Mouse (Mus musculus) limb, embryonic 11.5 days (tissue): Measurements from ENCODE around the gene H2-Ob. TPM values are rescaled to one million over a fixed set of nuclear protein-coding genes. Genes with fewer than 3 reads are reported as not detected.

Experiments used
- ATAC-seq: fragments of 200-750 bp; cut with Nextera tagmentation; 2 replicates; pipeline ENCODE4 v1.8.0; 2017; ENCODE audit warnings: low read depth; ENCODE audit not compliant: insufficient number of reproducible peaks, low FRiP score, low TSS enrichment
- DNase-seq: peaks from one replicate; pipeline ENCODE4 v3.0.0-alpha.2; 2015; ENCODE audit warnings: low spot score
- H3K27ac ChIP-seq: fragments of 300-500 bp; sonication (generic); replicated peaks from 2 replicates; pipeline ENCODE4 v1.5.1; 2014; ENCODE audit warnings: low read depth, mild to moderate bottlenecking, low read length
- H3K27me3 ChIP-seq: fragments of 300-500 bp; sonication (generic); 2 replicates; pipeline ENCODE4 v1.6.1; 2014; ENCODE audit warnings: mild to moderate bottlenecking, low read length, mixed read lengths; ENCODE audit not compliant: control insufficient read depth, insufficient read depth
- H3K36me3 ChIP-seq: fragments of 300-500 bp; sonication (generic); 2 replicates; pipeline ENCODE4 v1.6.1; 2014; ENCODE audit warnings: mild to moderate bottlenecking, low read length, moderate library complexity, mixed read lengths; ENCODE audit not compliant: control insufficient read depth, insufficient read depth
- H3K4me1 ChIP-seq: fragments of 300-500 bp; sonication (generic); 2 replicates; pipeline ENCODE4 v1.6.1; 2014; ENCODE audit warnings: low read length, mixed read lengths; ENCODE audit not compliant: control insufficient read depth, insufficient read depth
- H3K4me2 ChIP-seq: fragments of 300-500 bp; sonication (generic); 2 replicates; pipeline ENCODE4 v1.6.1; 2014; ENCODE audit warnings: low read depth, mild to moderate bottlenecking, moderate library complexity; ENCODE audit not compliant: severe bottlenecking
- H3K4me3 ChIP-seq: fragments of 300-500 bp; sonication (generic); 2 replicates; pipeline ENCODE4 v1.5.1; 2014; ENCODE audit warnings: low read depth, low read length
- H3K9ac ChIP-seq: fragments of 300-500 bp; sonication (generic); 2 replicates; pipeline ENCODE4 v1.6.1; 2014; ENCODE audit warnings: mild to moderate bottlenecking, low read length
- H3K9me3 ChIP-seq: fragments of 300-500 bp; sonication (generic); 2 replicates; pipeline ENCODE4 v1.6.1; 2016; ENCODE audit warnings: low read length; ENCODE audit not compliant: control insufficient read depth
- WGBS: fragments of 180-500 bp; shearing (Covaris S2); extraction: QIAGEN DNeasy Blood & Tissue Kit; methylation state at CpG from one replicate; pipeline ENCODE4 v1.1.7; 2014; 5-methylcytosine and 5-hydroxymethylcytosine counted together
- polyA plus RNA-seq: library from polyadenylated mRNA; unstranded; fragments of >200 nt; fragmentation: Nextera tagmentation; extraction: Ambion mirVana; gene quantifications from 2 replicates; pipeline ENCODE4 v1.2.1, GENCODE M21; 2014

The H2-Ob gene
- polyA plus RNA-seq, 1 experiment from 2014 or later, result not detected

DNA sequence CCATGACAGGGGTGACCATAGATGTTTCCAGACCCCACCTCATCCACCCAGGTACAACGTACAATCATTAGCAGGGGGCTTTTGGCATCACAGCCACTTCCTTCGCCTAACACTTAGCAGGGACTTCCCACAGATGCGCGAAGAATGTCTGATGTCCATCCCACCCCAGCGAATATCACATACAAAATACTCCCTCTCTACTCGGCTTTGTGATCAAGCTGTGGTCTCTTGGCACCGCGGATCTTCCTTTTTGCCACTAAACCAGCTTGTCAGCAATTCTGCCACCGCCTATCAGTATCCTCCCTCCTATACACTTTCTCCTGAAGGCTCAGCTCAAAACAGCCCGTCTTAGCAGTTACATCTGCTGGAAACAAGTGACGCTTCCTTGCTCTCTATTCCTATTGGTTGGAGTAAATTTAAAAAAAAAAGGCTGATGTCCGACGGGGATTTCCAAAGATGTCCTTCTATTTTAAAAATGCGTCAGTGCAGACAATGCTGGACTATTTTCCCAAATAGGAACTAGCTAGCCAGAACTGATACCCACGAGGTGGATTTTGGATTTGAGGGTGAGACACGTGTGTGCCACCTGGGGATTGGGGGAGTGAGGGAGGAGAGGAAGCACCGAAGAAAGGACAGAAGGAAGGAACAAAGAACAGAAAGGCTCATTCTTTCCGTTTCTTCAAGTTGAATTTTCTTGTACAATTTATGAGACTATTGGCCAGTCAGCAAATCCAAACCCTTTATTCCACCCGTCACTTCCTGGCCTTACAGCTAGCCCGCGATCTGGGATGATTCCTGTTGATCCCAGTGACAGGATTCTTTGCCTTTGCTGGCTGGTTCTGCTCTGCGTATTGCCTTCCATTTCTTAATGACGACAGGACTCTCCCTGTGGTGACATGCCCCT, 57.4 kb downstream of the H2-Ob start:
- no peak overlapping the region for H3K27ac ChIP-seq
- ATAC-seq, result no peak
- 0 out of 2 replicates have a peak, but pooled peaks cover 3% of the 10 kb centered on the region for H3K4me1 ChIP-seq
- no peaks in the 10 kb centered on the region for H3K27me3 ChIP-seq
- no peaks in the 10 kb centered on the region for H3K36me3 ChIP-seq
- no peak overlapping the region for H3K9ac ChIP-seq
- peak overlapping the region; percentile 42 for H3K4me2 ChIP-seq
- DNase-seq, result peak; percentile 48
- no peak overlapping the region for H3K4me3 ChIP-seq
- no peaks in the 10 kb centered on the region for H3K9me3 ChIP-seq
- whole genome bisulfite sequencing, result 25% methylated on average over 23 of the region's 23 CpGs

DNA sequence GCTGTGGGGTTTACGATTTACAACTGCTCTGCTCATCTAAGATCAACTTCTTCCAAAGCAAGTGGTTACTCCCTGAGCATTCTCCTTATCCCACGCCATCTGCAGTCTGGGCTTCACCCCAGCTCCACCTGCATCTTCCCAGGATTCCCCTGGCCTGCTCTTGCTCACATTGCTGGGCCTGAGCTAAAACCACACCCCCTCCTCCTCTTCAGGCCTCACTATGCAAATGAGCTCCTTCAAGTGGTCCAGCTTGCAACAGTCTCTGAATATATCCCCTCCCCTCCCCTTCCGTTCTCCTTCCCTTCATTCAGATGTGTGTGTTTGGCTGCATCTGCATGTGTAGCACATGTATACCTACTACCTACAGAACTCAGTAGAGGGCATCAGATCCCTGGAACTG, 60.7 kb downstream of the H2-Ob start:
- no peak for ATAC-seq
- WGBS, result 64% methylated on average over 3 of the region's 3 CpGs

DNA sequence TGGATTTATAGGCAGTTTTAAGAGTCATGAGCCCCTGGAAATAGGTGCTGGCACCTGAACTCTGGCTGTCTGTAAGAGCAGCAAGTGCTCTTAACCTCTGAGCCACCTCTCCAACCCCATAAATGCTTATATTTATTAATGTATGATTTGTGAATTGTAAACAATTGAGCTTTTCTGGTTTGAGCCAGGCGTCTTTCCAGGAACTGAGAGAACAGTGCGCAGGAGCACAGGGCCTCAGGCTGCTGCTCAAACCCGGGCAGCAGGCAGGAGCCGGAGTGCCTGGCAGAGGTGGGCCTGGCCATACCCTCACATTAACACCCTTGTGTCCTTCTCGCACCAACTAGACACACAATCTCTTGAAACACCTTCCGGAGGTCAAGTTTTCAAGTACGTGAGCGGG, 61.4 kb downstream of the H2-Ob start:
- Histone ChIP-seq H3K4me1 (no peaks in the 10 kb centered on the region), H3K27me3 (no peaks in the 10 kb centered on the region), H3K36me3 (no peaks in the 10 kb centered on the region), H3K4me3 (no peak overlapping the region), H3K9me3 (no peaks in the 10 kb centered on the region), H3K27ac (no peak overlapping the region), H3K9ac (no peak overlapping the region), H3K4me2 (no peak overlapping the region)
- 92% methylated on average over 8 of the region's 8 CpGs for WGBS
- DNase-seq (no peak), ATAC-seq (no peak)

More for the DNA sequence above, 60.7 kb downstream of the H2-Ob start:
- Histone ChIP-seq H3K4me1 (no peaks in the 10 kb centered on the region), H3K27ac (no peak overlapping the region), H3K9ac (no peak overlapping the region), H3K4me2 (no peak overlapping the region), H3K36me3 (no peaks in the 10 kb centered on the region), H3K27me3 (no peaks in the 10 kb centered on the region), H3K4me3 (no peak overlapping the region), H3K9me3 (no peaks in the 10 kb centered on the region)
- no peak for DNase-seq

DNA sequence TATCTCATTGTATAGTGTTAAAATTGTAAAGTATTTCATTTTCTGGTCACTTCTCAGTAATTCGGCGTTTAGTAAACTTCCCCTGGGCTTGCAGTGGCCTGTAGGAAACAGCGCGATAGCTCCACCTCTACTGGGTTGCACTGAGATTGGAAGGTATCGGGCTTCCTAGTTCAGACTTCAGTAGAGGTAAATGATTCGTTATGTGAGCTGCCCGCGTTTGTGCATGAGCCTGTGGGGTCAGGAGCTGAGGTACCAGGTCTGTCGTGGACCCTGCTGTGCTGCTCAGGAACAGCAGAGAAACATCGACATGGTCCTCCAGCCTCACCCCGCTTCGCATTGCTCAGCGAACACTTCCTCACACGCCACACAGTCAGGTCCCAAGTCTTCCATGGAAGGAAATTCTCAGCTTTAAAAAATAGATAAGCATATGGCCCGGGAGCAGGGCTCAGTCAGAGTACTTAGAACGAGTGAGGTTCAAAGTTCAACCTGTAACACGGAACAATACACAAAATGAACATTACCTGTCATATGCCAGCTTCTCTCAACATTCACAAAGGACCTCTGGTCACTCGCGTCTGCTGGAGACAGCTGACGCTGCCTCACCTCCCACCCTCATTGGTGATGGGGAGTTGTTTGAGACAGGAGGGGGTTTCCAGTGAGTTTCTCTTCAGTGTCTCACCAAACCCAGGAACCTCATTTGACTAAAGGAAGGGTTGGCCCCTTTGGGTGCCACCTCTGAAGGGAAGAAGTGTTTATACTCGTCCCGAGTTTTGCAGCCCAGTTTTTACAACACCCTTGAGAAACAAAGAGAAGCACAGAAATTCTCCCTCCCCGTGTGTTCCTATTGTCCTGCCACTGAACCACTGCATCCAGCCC, 62.2 kb downstream of the H2-Ob start:
- 74% methylated on average over 23 of the region's 23 CpGs for WGBS
- Histone ChIP-seq H3K9ac (no peak overlapping the region), H3K27ac (no peak overlapping the region), H3K4me1 (no peaks in the 10 kb centered on the region), H3K9me3 (no peaks in the 10 kb centered on the region), H3K4me3 (no peak overlapping the region), H3K4me2 (no peak overlapping the region), H3K27me3 (no peaks in the 10 kb centered on the region), H3K36me3 (no peaks in the 10 kb centered on the region)
- ATAC-seq (no peak), DNase-seq (no peak)

DNA sequence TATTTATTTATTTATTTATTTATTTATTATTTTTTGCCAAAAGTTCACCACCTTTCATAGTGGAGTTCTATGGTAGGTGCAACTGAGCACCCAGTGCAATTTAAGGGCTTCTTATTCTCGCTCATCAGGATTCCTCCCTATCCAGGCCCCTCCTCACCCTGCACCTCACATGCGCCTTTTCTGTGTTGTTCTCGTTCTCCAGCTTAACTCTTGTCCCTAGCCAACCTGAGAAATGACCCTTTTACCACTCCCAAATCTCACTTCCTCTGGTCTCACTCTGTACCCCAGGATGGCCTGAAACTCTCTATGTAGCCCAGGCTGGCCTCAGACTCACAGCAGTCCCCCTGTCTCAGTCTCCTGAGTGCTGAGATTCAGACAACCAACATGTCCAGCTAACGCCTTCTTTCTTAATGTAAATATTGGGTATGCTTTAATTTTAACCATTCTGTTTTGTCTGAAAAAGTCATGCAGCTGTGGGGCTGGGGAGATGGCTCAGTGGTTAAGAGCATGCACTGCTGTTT, 63.0 kb downstream of the H2-Ob start:
- WGBS, result 89% methylated on average over 4 of the region's 4 CpGs
- Histone ChIP-seq H3K36me3 (no peaks in the 10 kb centered on the region), H3K27ac (no peak overlapping the region), H3K9ac (no peak overlapping the region), H3K4me1 (no peaks in the 10 kb centered on the region), H3K4me2 (no peak overlapping the region), H3K9me3 (no peaks in the 10 kb centered on the region), H3K4me3 (no peak overlapping the region), H3K27me3 (no peaks in the 10 kb centered on the region)
- DNase-seq (no peak), ATAC-seq (no peak)

DNA sequence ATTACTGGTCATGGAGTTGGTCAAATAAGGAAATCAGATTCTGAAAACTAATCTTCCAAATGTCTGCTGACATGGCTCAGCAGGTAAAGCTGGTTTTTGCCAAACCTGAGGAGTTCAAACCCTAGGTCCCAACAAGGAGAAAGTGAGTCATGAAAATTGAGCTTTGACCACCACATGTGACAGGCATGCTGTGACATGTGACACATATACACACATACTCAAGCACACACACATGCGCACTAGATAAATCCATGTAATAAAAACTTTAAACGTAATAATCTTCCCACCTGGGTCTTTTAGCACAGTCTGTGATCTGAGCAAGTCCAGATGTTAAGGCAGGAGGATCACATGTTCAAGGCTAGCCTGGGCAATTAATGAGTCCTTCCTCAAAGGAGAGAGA, 65.1 kb downstream of the H2-Ob start:
- 76% methylated on average over 2 of the region's 2 CpGs for WGBS

More for the DNA sequence above, 65.1 kb downstream of the H2-Ob start:
- H3K9ac ChIP-seq, result no peak overlapping the region
- H3K9me3 ChIP-seq, result no peaks in the 10 kb centered on the region
- no peaks in the 10 kb centered on the region for H3K4me1 ChIP-seq
- H3K36me3 ChIP-seq, result no peaks in the 10 kb centered on the region
- no peak overlapping the region for H3K4me3 ChIP-seq
- DNase-seq, result no peak
- no peak overlapping the region for H3K4me2 ChIP-seq
- no peaks in the 10 kb centered on the region for H3K27me3 ChIP-seq
- no peak for ATAC-seq
- no peak overlapping the region for H3K27ac ChIP-seq

Other genes with a start within 250 kb of the H2-Ob start
- gene H2-K1, start 238.6 kb upstream of the H2-Ob start, polyA plus RNA-seq, result 4.2 and 5.3 TPM in 2 replicates
- 3.8 and 5.6 TPM in 2 replicates for gene Ring1, start 214.2 kb upstream of the H2-Ob start, polyA plus RNA-seq
- 34.9 and 37.7 TPM in 2 replicates for gene H2-Ke6, start 210.8 kb upstream of the H2-Ob start, polyA plus RNA-seq
- gene Slc39a7, start 207.2 kb upstream of the H2-Ob start, polyA plus RNA-seq, result 85.6 and 94.1 TPM in 2 replicates
- gene Rxrb, start 207.1 kb upstream of the H2-Ob start, polyA plus RNA-seq, result 20.5 and 24.0 TPM in 2 replicates
- 2.6 and 5.0 TPM in 2 replicates for gene Col11a2, start 199.5 kb upstream of the H2-Ob start, polyA plus RNA-seq
- 0.55 and 1.2 TPM in 2 replicates for gene H2-Oa, start 146.6 kb upstream of the H2-Ob start, polyA plus RNA-seq
- gene H2-DMa, start 119.4 kb upstream of the H2-Ob start, polyA plus RNA-seq, result 7.5 and 9.1 TPM in 2 replicates
- gene Brd2, start 116.3 kb upstream of the H2-Ob start, polyA plus RNA-seq, result 141 and 152 TPM in 2 replicates
- gene H2-DMb2, start 95.6 kb upstream of the H2-Ob start, polyA plus RNA-seq, result 0.23 TPM in 1 of 2 replicates, not detected in the other
- gene H2-DMb1, start 85.8 kb upstream of the H2-Ob start, polyA plus RNA-seq, result 0.45 and 0.61 TPM in 2 replicates
- 2.4 and 3.1 TPM in 2 replicates for gene Tap1, start 51.4 kb upstream of the H2-Ob start, polyA plus RNA-seq
- gene Psmb9, start 51.1 kb upstream of the H2-Ob start, polyA plus RNA-seq, result 0.45 and 2.2 TPM in 2 replicates
- gene Psmb8, start 41.2 kb upstream of the H2-Ob start, polyA plus RNA-seq, result 1.7 and 1.9 TPM in 2 replicates
- gene Tap2, start 35.4 kb upstream of the H2-Ob start, polyA plus RNA-seq, result 0.55 and 1.1 TPM in 2 replicates
- 3.7 and 4.5 TPM in 2 replicates for gene H2-Ab1, start 18.8 kb downstream of the H2-Ob start, polyA plus RNA-seq
- not detected in 2 replicates for gene H2-Aa, start 48.9 kb downstream of the H2-Ob start, polyA plus RNA-seq
- gene H2-Eb1, start 67.0 kb downstream of the H2-Ob start, polyA plus RNA-seq, result 1.1 and 2.1 TPM in 2 replicates
- 0.07 and 0.10 TPM in 2 replicates for gene H2-Eb2, start 86.8 kb downstream of the H2-Ob start, polyA plus RNA-seq
- not detected in 2 replicates for gene Btnl2, start 115.9 kb downstream of the H2-Ob start, polyA plus RNA-seq
- gene Btnl1, start 138.2 kb downstream of the H2-Ob start, polyA plus RNA-seq, result not detected in 2 replicates
- gene BC051142, start 159.9 kb downstream of the H2-Ob start, polyA plus RNA-seq, result 0.70 and 0.73 TPM in 2 replicates
- not detected in 2 replicates for gene Btnl4, start 238.4 kb downstream of the H2-Ob start, polyA plus RNA-seq